Mouse (Mus musculus): ENCODE measurements at regions not wholly inside any gene's neighbourhood (a gene's known extent, or its start where the extent isn't known, plus 50 kb on each side); places are given as distances from the start of the nearest gene placed in this dataset.

GRCm38 (mm10) chrX:19313286-19313685 lies 167.8 kb downstream of the Tex13c3 start:
- TF ChIP-seq GATA1 (IDR thresholded peaks at IDR 0.05; ENCODE audit: low read length): no peak

DNA sequence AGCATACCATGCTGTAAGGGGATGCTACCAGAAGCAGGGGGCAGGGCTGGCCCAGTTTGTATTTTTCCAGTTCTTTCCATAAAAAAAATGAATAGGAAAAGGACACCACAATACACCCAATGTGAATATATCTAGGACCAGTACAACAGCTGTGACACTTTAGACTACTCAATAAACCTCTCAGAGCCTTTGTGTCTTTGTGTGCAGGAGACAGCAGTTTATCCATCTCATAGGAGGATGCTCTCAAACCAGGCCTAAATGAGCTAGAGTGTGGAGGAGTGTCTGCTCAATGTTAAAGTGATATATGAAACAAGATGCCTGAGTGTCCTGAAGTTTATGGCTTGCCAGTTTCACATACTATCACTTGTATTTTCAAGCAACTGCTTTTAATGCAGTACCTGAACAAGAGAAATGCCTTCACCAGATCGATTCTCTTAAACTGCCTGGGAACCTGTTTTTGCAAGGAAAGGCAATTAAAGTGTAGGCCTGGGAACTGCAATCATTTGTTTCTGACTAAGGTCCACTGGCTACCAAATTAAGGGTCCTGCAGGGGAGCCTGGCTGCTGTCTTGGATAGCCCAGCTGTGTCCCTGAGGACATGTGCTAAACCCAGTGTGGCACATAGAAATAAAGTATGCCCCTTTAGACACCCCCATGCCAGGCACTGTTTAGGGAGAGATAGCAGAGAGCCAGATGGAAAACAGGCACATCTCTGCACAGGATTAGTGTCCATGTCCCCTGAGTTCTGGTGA lies 169.1 kb downstream of the Tex13c3 start:
- TF ChIP-seq GATA1 (IDR thresholded peaks at IDR 0.05; ENCODE audit: low read length): no peak

DNA sequence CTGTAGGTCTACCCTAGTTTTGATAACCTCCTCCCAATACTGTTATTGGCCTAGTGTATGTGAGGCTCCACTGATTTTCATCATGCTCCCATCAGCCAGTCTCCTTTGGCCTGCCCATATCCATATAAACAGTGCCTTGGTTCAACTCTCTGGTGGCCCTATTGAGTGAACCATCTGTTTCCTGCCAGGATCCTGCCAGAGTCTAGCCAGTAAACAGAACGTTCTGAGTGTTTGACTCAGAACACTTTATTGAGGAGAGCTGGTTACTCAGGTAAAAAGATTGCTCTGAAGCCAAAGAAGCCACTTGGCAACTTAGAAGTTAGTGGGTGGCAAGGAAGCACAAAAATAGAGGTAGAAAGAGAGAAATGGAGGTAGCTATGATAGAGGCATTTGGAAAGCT lies 169.7 kb downstream of the Tex13c3 start:
- TF ChIP-seq GATA1 (IDR thresholded peaks at IDR 0.05; ENCODE audit: low read length): no peak

DNA sequence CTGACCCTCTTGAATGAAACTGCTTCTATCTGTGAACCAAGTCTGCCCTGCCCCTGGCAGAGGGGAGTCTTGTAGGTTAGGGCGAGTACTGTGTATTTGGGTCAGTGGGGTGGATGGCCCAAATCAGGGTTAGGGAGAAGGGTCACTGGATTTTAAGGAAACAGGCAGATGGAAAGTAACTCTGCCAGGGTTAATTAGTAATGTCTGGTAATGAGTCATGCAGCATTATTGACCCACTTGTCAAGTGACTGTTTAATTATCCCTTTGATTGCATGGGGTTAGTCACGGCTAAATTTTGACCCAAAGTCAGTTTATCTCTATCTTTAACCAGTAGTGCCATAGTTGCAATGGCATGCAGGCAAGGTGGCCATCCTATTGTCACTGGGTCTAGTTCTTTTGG lies 192.9 kb downstream of the Tex13c3 start:
- TF ChIP-seq GATA1 (IDR thresholded peaks at IDR 0.05; ENCODE audit: low read length): no peak

DNA sequence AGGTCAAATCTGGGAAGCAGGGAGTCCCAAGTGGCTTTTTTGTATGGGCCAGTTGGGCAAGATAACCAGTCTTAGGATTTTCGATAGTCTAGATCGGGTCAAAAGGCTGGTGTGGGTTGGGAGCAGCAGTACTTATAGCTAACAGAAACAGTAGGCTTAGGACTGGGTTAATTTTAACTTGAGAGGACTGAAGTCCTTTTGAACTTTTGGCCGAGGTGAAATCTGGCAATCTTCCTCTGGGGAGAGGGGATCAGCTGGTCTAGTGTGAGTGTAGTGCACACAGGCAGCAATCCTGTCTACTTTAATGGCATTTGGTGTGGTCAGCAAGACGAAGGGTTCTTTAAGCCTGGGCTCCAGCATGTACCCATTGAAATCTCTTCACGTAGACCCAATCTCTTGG lies 194.7 kb downstream of the Tex13c3 start:
- TF ChIP-seq GATA1 (IDR thresholded peaks at IDR 0.05; ENCODE audit: low read length): no peak

DNA sequence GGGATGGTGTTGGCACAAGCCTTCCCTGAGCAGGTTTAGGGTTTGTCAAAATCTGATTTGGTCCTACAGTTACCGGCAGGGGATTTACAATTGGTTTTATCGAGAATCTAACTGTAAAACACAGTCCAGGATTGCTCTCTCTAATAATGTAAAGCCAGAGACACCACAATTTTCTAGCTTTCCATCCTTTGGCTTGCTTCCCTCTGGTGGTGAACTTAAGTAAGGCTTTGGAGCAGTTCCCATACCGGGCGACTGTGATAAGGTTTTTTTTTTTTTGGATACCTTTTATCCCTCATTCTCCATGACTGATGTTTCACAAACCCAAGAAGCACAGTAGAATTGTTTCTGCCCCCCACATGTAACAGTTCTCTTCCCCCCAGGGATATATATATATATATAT lies 195.3 kb downstream of the Tex13c3 start:
- no peak for TF ChIP-seq GATA1 (IDR thresholded peaks at IDR 0.05; ENCODE audit: low read length)

GRCm38 (mm10) chrX:19283078-19283477 lies 198.0 kb downstream of the Tex13c3 start:
- TF ChIP-seq GATA1 (IDR thresholded peaks at IDR 0.05; ENCODE audit: low read length): no peak

GRCm38 (mm10) chrX:19264237-19264636 lies 216.9 kb downstream of the Tex13c3 start:
- TF ChIP-seq GATA1 (IDR thresholded peaks at IDR 0.05; ENCODE audit: low read length): no peak

GRCm38 (mm10) chrX:19246777-19247619 lies 234.1 kb downstream of the Tex13c3 start:
- no peak for TF ChIP-seq GATA1 (IDR thresholded peaks at IDR 0.05; ENCODE audit: low read length)

DNA sequence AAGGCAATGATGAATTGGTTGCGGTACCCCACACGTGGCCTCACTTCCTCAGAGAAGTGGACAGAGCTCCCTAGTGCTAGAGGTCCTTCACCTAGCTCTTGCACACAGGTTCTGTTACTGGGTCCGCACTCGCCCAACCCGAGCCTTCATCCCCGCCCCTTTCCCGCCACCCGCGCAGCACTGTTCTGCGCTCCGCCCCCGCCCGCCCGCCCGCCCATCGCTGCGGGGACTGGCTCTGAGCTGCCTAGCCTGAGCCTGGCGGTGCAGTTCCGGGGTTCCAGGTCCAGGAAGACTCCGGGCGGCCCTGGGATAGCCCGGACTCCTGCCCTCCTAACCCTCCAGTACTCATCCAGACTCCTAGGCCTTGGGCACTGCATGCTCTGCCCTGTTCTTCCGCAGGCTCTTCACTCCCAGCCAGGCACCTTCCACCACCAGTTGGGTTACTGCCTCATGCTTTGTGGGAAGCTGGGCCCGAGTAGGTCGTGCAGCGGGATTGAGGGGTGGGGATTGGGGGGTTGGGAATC lies 243.3 kb downstream of the Tex13c3 start:
- no peak for TF ChIP-seq GATA1 (IDR thresholded peaks at IDR 0.05; ENCODE audit: low read length)

- TF ChIP-seq GATA1 (IDR thresholded peaks at IDR 0.05; ENCODE audit: low read length): no peak
Measured at GRCm38 (mm10) chrX:19237048-19237737, 243.9 kb downstream of the Tex13c3 start.

GRCm38 (mm10) chrX:19235449-19235848 lies 245.7 kb downstream of the Tex13c3 start:
- no peak for TF ChIP-seq GATA1 (IDR thresholded peaks at IDR 0.05; ENCODE audit: low read length)

DNA sequence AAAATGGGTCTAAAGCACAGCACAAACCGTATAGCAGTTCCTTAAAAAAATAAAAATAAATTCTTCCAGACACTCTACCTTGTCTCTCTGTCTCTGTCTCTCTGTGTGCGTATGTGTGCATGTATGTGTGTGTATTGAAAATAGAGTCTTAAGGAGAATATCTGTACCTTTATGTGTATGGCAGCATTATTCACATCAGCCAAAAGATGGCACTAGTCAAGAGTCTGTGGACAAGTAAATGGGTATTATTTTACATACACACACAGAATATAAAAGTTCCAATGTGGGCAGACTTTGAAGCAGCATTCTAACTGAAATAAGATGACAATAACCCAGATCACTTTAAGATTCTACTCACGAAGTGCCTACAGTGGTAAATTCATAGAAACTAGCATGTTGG lies 249.3 kb downstream of the Tex13c3 start:
- no peak for TF ChIP-seq GATA1 (IDR thresholded peaks at IDR 0.05; ENCODE audit: low read length)

DNA sequence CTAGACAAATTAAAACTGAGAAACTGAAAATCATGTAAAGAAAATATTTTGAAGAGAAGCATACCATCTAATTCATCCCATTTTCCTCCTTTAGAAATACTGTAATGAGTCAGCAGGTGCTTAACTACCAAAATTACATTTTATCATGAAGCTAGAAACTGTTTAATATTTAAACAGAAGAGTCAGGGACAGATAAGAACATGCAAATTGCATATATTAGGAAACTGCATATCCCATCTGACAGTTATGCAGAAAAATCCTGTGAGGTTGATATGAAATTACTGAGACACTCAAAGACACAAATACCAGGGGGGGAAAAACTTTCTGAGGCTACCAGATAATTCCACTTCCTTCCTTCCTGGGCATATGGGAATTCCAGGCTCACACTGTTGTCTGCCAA lies 257.8 kb downstream of the Tex13c3 start:
- TF ChIP-seq GATA1 (IDR thresholded peaks at IDR 0.05; ENCODE audit: low read length): no peak

DNA sequence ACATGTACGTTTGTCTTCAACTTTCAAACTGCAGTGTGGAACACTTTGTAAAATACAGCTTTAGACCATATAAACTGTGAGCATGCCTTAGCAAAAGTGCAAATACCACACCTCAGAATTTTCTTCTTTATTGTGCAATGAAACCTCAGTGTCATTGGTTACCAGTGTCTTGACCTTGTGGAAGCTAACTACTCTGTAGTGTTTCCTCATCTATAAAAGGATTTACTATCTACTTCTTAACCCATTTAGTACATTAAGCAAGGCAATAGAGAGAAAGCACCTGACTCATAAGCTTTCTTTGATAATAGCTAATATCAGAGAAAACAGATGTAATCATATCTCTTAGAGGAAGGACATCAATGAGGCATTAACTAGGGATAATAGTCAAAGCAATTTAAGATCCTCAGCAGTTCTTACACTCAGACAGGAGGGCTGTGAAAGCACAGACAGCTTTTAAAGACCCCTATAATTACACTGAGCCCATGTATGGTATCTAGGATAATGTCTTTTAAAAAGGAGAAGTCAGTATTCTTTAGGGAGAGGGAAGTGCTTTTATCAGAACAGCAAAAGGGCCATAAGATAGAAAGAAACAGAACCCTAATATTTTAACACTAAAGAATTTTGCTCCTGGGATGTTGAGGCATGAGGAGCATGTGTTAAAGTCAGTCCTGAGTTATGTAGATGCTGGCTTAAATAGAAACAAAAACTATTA lies 260.2 kb downstream of the Tex13c3 start:
- peak; percentile 20 for TF ChIP-seq GATA1 (IDR thresholded peaks at IDR 0.05; ENCODE audit: low read length)

All from G1E-ER4 (cell line).